Mouse (Mus musculus) heart, postnatal 10 days (tissue): ENCODE results near the gene Stim1. TPM values are rescaled to one million over a fixed set of nuclear protein-coding genes. Genes with fewer than 3 reads are reported as not detected.
"Not testable (repeated sequence)": the region's sequence is repeated elsewhere in the genome, so short reads cannot be mapped to it uniquely, and the experiment has no call there.

Source experiments
- DNase-seq, 2 experiments: peaks; one replicate each; pipeline ENCODE4 v3.0.0; 2021
- intact Hi-C: fragments of 180-260 bp; cut with DNase I; formaldehyde crosslinking; loops from one replicate; pipeline ENCODE4 v1.15.1; 2025
- total RNA-seq, 2 experiments: library from RNA; stranded (reverse); gene quantifications; 2 replicates each; pipeline ENCODE4 v1.2.3; 2021

The Stim1 gene
- total RNA-seq, 2 experiments from 2014 or later: 23.4 to 30.7 TPM

- no peak for DNase-seq
- intact Hi-C loops: no loop called here
Measured at GRCm38 (mm10) chr7:102422036-102422435, 154.4 kb downstream of the Stim1 start.

GRCm38 (mm10) chr7:102425933-102426685 lies 158.5 kb downstream of the Stim1 start:
- intact Hi-C loops: no loop called here
- DNase-seq: no peak

- no peak for DNase-seq
- intact Hi-C loops: no loop called here
Measured at GRCm38 (mm10) chr7:102434344-102434743, 166.7 kb downstream of the Stim1 start.

DNA sequence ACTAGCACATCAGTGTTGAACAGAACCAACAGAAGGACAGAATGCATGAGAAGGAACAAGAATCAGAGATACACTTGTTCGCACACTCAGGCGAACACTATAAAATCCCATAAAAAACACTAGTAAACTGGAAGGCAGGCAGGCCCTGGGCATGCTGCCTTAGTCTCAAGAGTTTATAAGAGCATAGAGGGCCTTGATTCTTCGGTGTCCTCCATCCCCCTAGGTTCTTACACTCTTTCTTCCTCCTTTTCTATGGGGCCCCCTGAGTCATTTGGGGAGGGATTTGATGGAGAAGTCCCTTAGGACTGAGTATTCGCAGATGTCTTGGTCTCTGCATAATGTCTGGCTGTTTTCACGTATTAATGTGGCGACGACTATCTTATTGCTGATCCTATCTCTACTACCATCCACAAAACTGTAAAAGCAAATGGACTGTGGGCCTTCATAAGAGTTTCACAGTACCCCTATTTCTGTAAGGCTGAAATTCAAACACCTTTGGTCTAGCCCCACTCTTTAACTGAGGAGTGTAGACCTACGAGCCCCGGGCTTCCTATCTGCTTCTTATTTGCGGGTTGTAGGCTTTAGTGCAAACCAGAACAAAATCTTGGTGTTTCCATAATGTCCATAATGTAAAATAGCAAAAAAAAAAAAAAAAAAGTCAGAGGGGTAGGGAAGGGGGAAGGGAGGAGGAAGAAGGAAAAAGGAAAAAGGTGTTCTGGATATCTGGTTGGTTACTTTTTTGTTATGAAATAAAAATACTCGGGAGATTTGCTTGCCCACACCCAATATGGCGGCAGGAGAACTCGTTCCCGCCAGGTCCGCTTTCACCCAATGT lies 173.4 kb downstream of the Stim1 start:
- intact Hi-C loops: no loop called here
- peak in 1 of 2 experiments; percentile 12 for DNase-seq

GRCm38 (mm10) chr7:102441657-102442391 lies 174.2 kb downstream of the Stim1 start, which contains the start of gene Rrm1:
Gene Rrm1, plus strand, starts transcription at chr7:102441695.
- peak; percentile 97 for DNase-seq
- intact Hi-C loops: no loop called here

DNA sequence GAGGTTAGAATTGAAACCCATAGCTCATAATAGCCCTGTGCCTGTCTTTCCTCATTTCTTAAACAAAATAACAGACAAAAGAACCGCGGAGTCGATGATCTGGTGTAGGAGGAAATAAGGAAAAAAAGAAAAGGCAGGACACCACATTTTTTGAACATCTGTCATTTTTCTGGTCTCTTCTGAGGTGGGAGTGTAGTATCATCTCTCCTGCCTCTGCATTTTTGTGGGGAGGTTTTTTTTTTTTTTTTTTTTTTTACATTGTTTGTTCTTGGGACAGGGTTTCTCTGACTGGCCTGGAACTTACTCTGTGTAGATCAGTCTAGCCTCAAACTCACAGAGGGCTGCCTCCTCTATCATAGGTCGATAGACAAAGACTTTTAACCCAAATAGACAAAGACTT lies 174.8 kb downstream of the Stim1 start:
- no peak for DNase-seq
- intact Hi-C loops: no loop called here

DNA sequence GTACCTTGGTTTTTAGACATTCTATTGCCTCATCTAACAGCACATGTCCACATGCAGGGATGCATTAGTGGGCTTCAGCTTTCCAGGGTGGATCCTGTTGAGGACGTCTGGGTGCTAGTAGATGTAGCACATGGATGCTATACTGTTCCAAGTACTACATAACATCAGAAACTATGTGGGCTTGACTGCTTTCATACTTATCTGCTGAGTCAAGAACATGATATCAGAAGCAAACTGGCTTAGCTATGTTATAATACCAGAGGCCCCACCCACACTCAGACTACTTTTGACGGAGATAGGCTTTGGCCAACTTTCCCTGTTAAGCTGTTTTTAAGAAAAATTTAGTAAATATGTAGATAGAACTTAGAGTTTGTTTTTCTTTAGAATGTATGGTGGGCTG lies 176.7 kb downstream of the Stim1 start:
- intact Hi-C loops: no loop called here
- DNase-seq: no peak

DNA sequence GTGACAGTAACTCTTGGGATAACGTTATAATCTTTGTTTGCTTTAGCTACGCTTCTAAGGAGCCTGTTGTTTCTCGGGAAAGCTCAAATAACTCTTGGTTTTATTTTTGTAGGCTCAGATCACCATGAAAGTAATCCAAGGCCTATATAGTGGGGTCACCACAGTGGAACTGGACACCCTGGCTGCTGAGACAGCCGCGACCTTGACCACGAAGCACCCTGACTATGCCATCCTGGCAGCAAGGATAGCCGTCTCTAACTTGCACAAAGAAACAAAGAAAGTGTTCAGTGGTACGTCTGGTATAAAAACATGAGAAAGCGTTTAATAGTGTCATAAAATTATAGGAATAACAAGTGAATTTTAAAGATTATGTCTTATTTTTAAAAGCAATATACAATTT lies 178.8 kb downstream of the Stim1 start:
- DNase-seq: no peak
- intact Hi-C loops: no loop called here

- DNase-seq: no peak
- intact Hi-C loops: no loop called here
Measured at GRCm38 (mm10) chr7:102458618-102459380, 191.2 kb downstream of the Stim1 start.

GRCm38 (mm10) chr7:102467566-102467965 lies 200.0 kb downstream of the Stim1 start:
- no peak for DNase-seq
- intact Hi-C loops: no loop called here

- DNase-seq: no peak
- intact Hi-C loops: no loop called here
Measured at GRCm38 (mm10) chr7:102472675-102473074, 205.1 kb downstream of the Stim1 start.

DNA sequence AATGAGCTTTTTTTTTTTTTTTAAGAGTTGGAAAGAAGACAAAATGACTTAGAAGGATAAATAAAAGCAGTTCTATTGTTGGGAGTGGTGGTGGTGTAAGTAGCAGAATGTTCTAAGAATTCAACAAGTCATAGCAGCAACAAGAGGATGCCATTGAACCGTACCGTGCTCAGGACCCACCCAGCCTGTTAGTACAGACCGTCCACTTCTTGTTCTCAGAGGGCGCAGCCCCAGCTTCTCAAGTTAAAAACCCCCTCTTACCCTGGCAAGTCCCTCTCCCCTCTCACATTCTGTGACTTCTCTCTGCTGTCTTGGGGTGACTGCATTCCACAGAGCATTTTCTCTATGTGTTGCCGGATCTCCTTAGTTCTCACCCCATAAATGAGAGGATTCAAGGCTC lies 209.0 kb downstream of the Stim1 start:
- intact Hi-C loops: no loop called here
- no peak for DNase-seq

- no peak for DNase-seq
- intact Hi-C loops: no loop called here
Measured at GRCm38 (mm10) chr7:102477377-102477776, 209.8 kb downstream of the Stim1 start.

- DNase-seq: no peak
- intact Hi-C loops: no loop called here
Measured at GRCm38 (mm10) chr7:102478425-102478824, 210.8 kb downstream of the Stim1 start.

- intact Hi-C loops: no loop called here
- no peak for DNase-seq
Measured at GRCm38 (mm10) chr7:102478926-102479325, 211.3 kb downstream of the Stim1 start.

DNA sequence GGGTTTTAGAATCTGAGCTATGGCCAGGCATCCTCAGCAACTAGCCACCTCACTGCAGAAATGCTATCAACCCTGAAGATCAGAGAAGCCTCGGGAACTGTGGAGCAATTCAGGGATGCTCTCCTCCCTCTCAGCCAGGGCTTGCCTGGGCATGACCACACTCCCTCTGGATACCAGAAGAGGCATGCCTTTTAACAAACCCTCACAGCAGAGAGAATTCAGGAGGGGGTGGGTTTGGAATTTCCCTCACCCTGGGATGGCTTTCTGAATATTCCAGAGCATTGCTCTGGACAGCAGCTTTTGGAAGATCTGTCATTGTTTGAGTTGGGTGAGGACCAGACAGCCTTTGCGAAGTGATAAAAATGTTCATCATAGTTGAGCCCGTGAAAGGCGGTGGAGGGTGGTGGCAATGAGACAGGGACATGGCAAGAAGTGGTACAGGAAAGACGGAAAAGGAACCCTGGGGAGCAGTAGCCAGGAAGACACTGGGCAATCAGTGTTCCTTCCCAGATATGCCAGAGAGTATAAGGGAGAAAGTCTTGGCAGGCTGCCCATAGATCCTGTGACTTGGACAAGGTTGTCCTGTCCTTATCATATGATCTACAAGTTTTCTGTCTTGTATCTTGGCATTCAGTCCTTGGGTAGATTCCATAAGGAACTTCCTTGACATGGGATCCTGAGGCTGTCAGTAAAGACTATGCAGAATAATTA lies 211.9 kb downstream of the Stim1 start:
- DNase-seq: peak in 1 of 2 experiments; percentile 20
- intact Hi-C loops: no loop called here

DNA sequence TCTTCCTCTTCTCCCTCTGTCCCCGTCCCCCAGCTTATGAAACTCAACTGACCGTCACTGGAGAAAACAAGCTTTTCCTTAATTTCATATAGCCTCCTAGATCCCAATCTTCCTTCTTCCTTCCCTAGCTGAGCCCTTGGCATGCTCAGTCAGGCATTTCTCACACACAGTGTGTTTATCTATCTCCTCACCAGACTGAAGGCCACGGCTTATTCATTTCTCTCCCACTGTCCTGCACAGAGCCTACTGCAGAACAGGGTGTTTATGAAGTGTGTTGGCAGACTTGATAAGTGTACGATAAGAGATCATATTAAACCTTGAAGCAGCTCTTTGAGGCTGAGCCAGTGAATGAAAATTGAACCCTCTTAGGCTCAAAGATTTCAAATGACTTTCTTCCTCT lies 213.2 kb downstream of the Stim1 start:
- intact Hi-C loops: no loop called here
- no peak for DNase-seq

DNA sequence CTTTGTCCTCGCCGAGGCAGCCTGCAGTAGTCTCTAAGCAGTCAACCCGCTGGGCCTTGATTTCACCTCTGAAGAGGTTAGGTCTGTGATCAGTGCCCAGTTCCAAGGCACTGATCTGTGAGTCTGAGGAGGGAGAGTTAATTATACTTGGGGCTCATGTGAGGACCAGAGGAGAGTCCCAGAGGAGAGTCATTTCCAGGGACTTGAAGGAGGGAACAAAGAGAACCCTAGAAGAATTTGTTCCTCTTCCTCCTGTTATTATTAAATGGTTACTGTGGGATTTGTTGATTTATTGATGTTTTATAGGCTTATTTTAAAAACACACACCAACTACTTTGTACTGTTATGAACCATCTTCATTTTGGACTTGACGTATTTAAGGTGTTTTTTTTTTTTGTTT lies 214.0 kb downstream of the Stim1 start, which contains the start of gene Olfr543:
Gene Olfr543, minus strand, starts transcription at position 101 of the 400 bp plus-strand sequence.
- DNase-seq: no peak
- intact Hi-C loops: no loop called here

- DNase-seq: peak; percentile 20 to 32
- intact Hi-C loops: no loop called here
Measured at GRCm38 (mm10) chr7:102483665-102484064, 216.1 kb downstream of the Stim1 start.

GRCm38 (mm10) chr7:102484766-102485165 lies 217.2 kb downstream of the Stim1 start:
- DNase-seq, intact Hi-C loops: not testable (repeated sequence)
